Mouse (Mus musculus): ENCODE data around the gene Sprr1a. TPM values are rescaled to one million over a fixed set of nuclear protein-coding genes. Genes with fewer than 3 reads are reported as not detected.

Gene Sprr1a
- polyA plus RNA-seq, 1 experiment, result 23.8 TPM

GRCm38 (mm10) chr3:92458620-92459019, 27.1 kb downstream of the Sprr1a start, which contains the start of gene Sprr3:
Gene Sprr3 (minus strand): TSS chr3:92458720.
- H3ac ChIP-seq (ENCODE audit: control insufficient read depth, insufficient read length, low read depth), result no peak within 1 kb of the TSS
- TF ChIP-seq MYOG (IDR thresholded peaks at IDR 0.05; ENCODE audit: control insufficient read depth, extremely low read depth, insufficient read length) (no peak), USF1 (IDR thresholded peaks at IDR 0.05; ENCODE audit: low read depth) (no peak), FOSL1 (IDR thresholded peaks at IDR 0.05; ENCODE audit: insufficient read depth, low read length, poor library complexity, severe bottlenecking) (no peak), MYOD1 (IDR thresholded peaks at IDR 0.05; ENCODE audit: control insufficient read depth, insufficient read length, low read depth) (no peak), MAX (IDR thresholded peaks at IDR 0.05) (no peak), CEBPB (IDR thresholded peaks at IDR 0.05; ENCODE audit: low read depth) (no peak), CTCF (IDR thresholded peaks at IDR 0.05; ENCODE audit: control insufficient read depth, insufficient read depth, insufficient read length) (no peak)
- no peaks in the 10 kb centered on the region for H3K36me3 ChIP-seq (ENCODE audit: control insufficient read depth, insufficient read depth)
- no peaks in the 10 kb centered on the region for H3K27me3 ChIP-seq (ENCODE audit: control insufficient read depth, insufficient read depth, insufficient read length)
- no peaks in the 10 kb centered on the region for H3K79me3 ChIP-seq (ENCODE audit: low read depth)
- H3K4me3 ChIP-seq (ENCODE audit: insufficient read depth, poor library complexity, severe bottlenecking), result no peak within 1 kb of the TSS
- no peaks in the 10 kb centered on the region for H3K79me2 ChIP-seq (ENCODE audit: control insufficient read depth, insufficient read depth)

- H3ac ChIP-seq (ENCODE audit: control insufficient read depth, insufficient read length, low read depth), result no peak overlapping the region
- H3K4me3 ChIP-seq (ENCODE audit: insufficient read depth, poor library complexity, severe bottlenecking), result no peak overlapping the region
- no peaks in the 10 kb centered on the region for H3K27me3 ChIP-seq (ENCODE audit: control insufficient read depth, insufficient read depth, insufficient read length)
- no peaks in the 10 kb centered on the region for H3K36me3 ChIP-seq (ENCODE audit: control insufficient read depth, insufficient read depth)
- H3K79me2 ChIP-seq (ENCODE audit: control insufficient read depth, insufficient read depth), result no peaks in the 10 kb centered on the region
- TF ChIP-seq MYOG (IDR thresholded peaks at IDR 0.05; ENCODE audit: control insufficient read depth, extremely low read depth, insufficient read length) (no peak), CTCF (IDR thresholded peaks at IDR 0.05; ENCODE audit: control insufficient read depth, insufficient read depth, insufficient read length) (no peak), CEBPB (IDR thresholded peaks at IDR 0.05; ENCODE audit: low read depth) (no peak), MAX (IDR thresholded peaks at IDR 0.05) (no peak)
- H3K79me3 ChIP-seq (ENCODE audit: low read depth), result no peaks in the 10 kb centered on the region
These were observed 30.5 kb downstream of the Sprr1a start for GRCm38 (mm10) chr3:92455151-92455550.

- H3K79me2 ChIP-seq (ENCODE audit: control insufficient read depth, insufficient read depth), result no peaks in the 10 kb centered on the region
- H3K4me3 ChIP-seq (ENCODE audit: insufficient read depth, poor library complexity, severe bottlenecking), result no peak overlapping the region
- peak; percentile 87 for TF ChIP-seq CEBPB (IDR thresholded peaks at IDR 0.05; ENCODE audit: low read depth)
- no peak for TF ChIP-seq MAX (IDR thresholded peaks at IDR 0.05)
- no peaks in the 10 kb centered on the region for H3K36me3 ChIP-seq (ENCODE audit: control insufficient read depth, insufficient read depth)
- no peaks in the 10 kb centered on the region for H3K27me3 ChIP-seq (ENCODE audit: control insufficient read depth, insufficient read depth, insufficient read length)
- H3K79me3 ChIP-seq (ENCODE audit: low read depth), result no peaks in the 10 kb centered on the region
- H3ac ChIP-seq (ENCODE audit: control insufficient read depth, insufficient read length, low read depth), result no peak overlapping the region
These were observed 45.5 kb downstream of the Sprr1a start for GRCm38 (mm10) chr3:92440177-92440576.

- Histone ChIP-seq H3ac (ENCODE audit: control insufficient read depth, insufficient read length, low read depth) (no peak within 1 kb of the TSS), H3K79me2 (ENCODE audit: control insufficient read depth, insufficient read depth) (no peaks in the 10 kb centered on the region), H3K4me3 (ENCODE audit: insufficient read depth, poor library complexity, severe bottlenecking) (no peak within 1 kb of the TSS), H3K27me3 (ENCODE audit: control insufficient read depth, insufficient read depth, insufficient read length) (no peaks in the 10 kb centered on the region), H3K79me3 (ENCODE audit: low read depth) (no peaks in the 10 kb centered on the region), H3K36me3 (ENCODE audit: control insufficient read depth, insufficient read depth) (no peaks in the 10 kb centered on the region)
- no peak for TF ChIP-seq MYOD1 (IDR thresholded peaks at IDR 0.05; ENCODE audit: control insufficient read depth, insufficient read length, low read depth)
- no peak for TF ChIP-seq CTCF (IDR thresholded peaks at IDR 0.05; ENCODE audit: control insufficient read depth, insufficient read depth, insufficient read length)
- no peak for TF ChIP-seq FOSL1 (IDR thresholded peaks at IDR 0.05; ENCODE audit: insufficient read depth, low read length, poor library complexity, severe bottlenecking)
- TF ChIP-seq USF1 (IDR thresholded peaks at IDR 0.05; ENCODE audit: low read depth), result no peak
- no peak for TF ChIP-seq CEBPB (IDR thresholded peaks at IDR 0.05; ENCODE audit: low read depth)
These were observed 47.0 kb downstream of the Sprr1a start, which contains the start of gene Sprr1b for GRCm38 (mm10) chr3:92438689-92439088. Gene Sprr1b (minus strand): TSS chr3:92438789.

Other genes with a start within 250 kb of the Sprr1a start
- gene Sprr2a3, start 200.5 kb downstream of the Sprr1a start, polyA plus RNA-seq (2012; fragmentation: generic; extraction: Trizol), result 0.13 TPM
- gene Sprr2b, start 169.3 kb downstream of the Sprr1a start, polyA plus RNA-seq (2012; fragmentation: generic; extraction: Trizol), result 0.11 TPM
- gene Sprr2d, start 146.8 kb downstream of the Sprr1a start, polyA plus RNA-seq (2012; fragmentation: generic; extraction: Trizol), result not detected
- gene Sprr2e, start 133.8 kb downstream of the Sprr1a start, polyA plus RNA-seq (2012; fragmentation: generic; extraction: Trizol), result 0.06 TPM
- not detected for gene Sprr2f, start 120.7 kb downstream of the Sprr1a start, polyA plus RNA-seq (2012; fragmentation: generic; extraction: Trizol)
- 1.8 TPM for gene Sprr2h, start 100.2 kb downstream of the Sprr1a start, polyA plus RNA-seq (2012; fragmentation: generic; extraction: Trizol)
- not detected for gene Sprr2i, start 77.9 kb downstream of the Sprr1a start, polyA plus RNA-seq (2012; fragmentation: generic; extraction: Trizol)
- 0.16 TPM for gene Sprr2j-ps, start 67.8 kb downstream of the Sprr1a start, polyA plus RNA-seq (2012; fragmentation: generic; extraction: Trizol)
- gene Gm9774, start 56.5 kb downstream of the Sprr1a start, polyA plus RNA-seq (2012; fragmentation: generic; extraction: Trizol), result 8.5 TPM
- 4.0 TPM for gene Sprr2k, start 53.3 kb downstream of the Sprr1a start, polyA plus RNA-seq (2012; fragmentation: generic; extraction: Trizol)
- gene Sprr1b, start 47.1 kb downstream of the Sprr1a start, polyA plus RNA-seq (2012; fragmentation: generic; extraction: Trizol), result 0.46 TPM
- not detected for gene Sprr3, start 27.2 kb downstream of the Sprr1a start, polyA plus RNA-seq (2012; fragmentation: generic; extraction: Trizol)
- gene Sprr4, start 14.6 kb upstream of the Sprr1a start, polyA plus RNA-seq (2012; fragmentation: generic; extraction: Trizol), result not detected
- not detected for gene 2310046K23Rik, start 48.6 kb upstream of the Sprr1a start, polyA plus RNA-seq (2012; fragmentation: generic; extraction: Trizol)
- 0.04 TPM for gene Ivl, start 87.8 kb upstream of the Sprr1a start, polyA plus RNA-seq (2012; fragmentation: generic; extraction: Trizol)
- gene Smcp, start 103.1 kb upstream of the Sprr1a start, polyA plus RNA-seq (2012; fragmentation: generic; extraction: Trizol), result not detected
- not detected for gene 2210017I01Rik, start 121.6 kb upstream of the Sprr1a start, polyA plus RNA-seq (2012; fragmentation: generic; extraction: Trizol)
- gene Lce6a, start 135.8 kb upstream of the Sprr1a start, polyA plus RNA-seq (2012; fragmentation: generic; extraction: Trizol), result not detected
- gene Lce1a1, start 162.4 kb upstream of the Sprr1a start, polyA plus RNA-seq (2012; fragmentation: generic; extraction: Trizol), result not detected
- gene Lce1b, start 171.0 kb upstream of the Sprr1a start, polyA plus RNA-seq (2012; fragmentation: generic; extraction: Trizol), result not detected
- not detected for gene Lce1a2, start 184.4 kb upstream of the Sprr1a start, polyA plus RNA-seq (2012; fragmentation: generic; extraction: Trizol)
- not detected for gene Lce1c, start 193.4 kb upstream of the Sprr1a start, polyA plus RNA-seq (2012; fragmentation: generic; extraction: Trizol)
- gene Lce1d, start 201.3 kb upstream of the Sprr1a start, polyA plus RNA-seq (2012; fragmentation: generic; extraction: Trizol), result not detected
- gene Lce1e, start 223.2 kb upstream of the Sprr1a start, polyA plus RNA-seq (2012; fragmentation: generic; extraction: Trizol), result not detected
- gene Lce1f, start 234.5 kb upstream of the Sprr1a start, polyA plus RNA-seq (2012; fragmentation: generic; extraction: Trizol), result 0.83 TPM